Mouse (Mus musculus) hindbrain, embryonic 11.5 days (tissue): ENCODE measurements around the gene Zc3h13. TPM values are rescaled to one million over a fixed set of nuclear protein-coding genes. Genes with fewer than 3 reads are reported as not detected.

Experiments used
- ATAC-seq: fragments of 200-750 bp; cut with Nextera tagmentation; 2 replicates; pipeline ENCODE4 v1.8.0; 2017; ENCODE audit warnings: mild to moderate bottlenecking, moderate TSS enrichment, moderate library complexity; ENCODE audit not compliant: low FRiP score
- DNase-seq: peaks from one replicate; pipeline ENCODE4 v3.0.0-alpha.2; 2015; ENCODE audit warnings: low spot score
- H3K27ac ChIP-seq: fragments of 300-500 bp; sonication (generic); 2 replicates; pipeline ENCODE4 v1.5.1; 2014; ENCODE audit warnings: mild to moderate bottlenecking, low read depth, low read length
- H3K27me3 ChIP-seq: fragments of 300-500 bp; sonication (generic); 2 replicates; pipeline ENCODE4 v1.6.1; 2014; ENCODE audit warnings: mild to moderate bottlenecking, low read length, moderate library complexity, mixed read lengths; ENCODE audit not compliant: control insufficient read depth, insufficient read depth
- H3K36me3 ChIP-seq: fragments of 300-500 bp; sonication (generic); 2 replicates; pipeline ENCODE4 v1.6.1; 2014; ENCODE audit warnings: mild to moderate bottlenecking, low read length, moderate library complexity, mixed read lengths; ENCODE audit not compliant: control insufficient read depth, insufficient read depth
- H3K4me1 ChIP-seq: fragments of 300-500 bp; sonication (generic); replicated peaks from 2 replicates; pipeline ENCODE4 v1.6.1; 2014; ENCODE audit warnings: low read length, mixed read lengths; ENCODE audit not compliant: control insufficient read depth, insufficient read depth
- H3K4me2 ChIP-seq: fragments of 300-500 bp; sonication (generic); replicated peaks from 2 replicates; pipeline ENCODE4 v1.6.1; 2014; ENCODE audit warnings: mild to moderate bottlenecking, low read depth, low read length
- H3K4me3 ChIP-seq: fragments of 300-500 bp; sonication (generic); 2 replicates; pipeline ENCODE4 v1.5.1; 2014; ENCODE audit warnings: low read depth, low read length
- H3K9ac ChIP-seq: fragments of 300-500 bp; sonication (generic); 2 replicates; pipeline ENCODE4 v1.6.1; 2014; ENCODE audit warnings: low read depth, low read length
- H3K9me3 ChIP-seq: fragments of 300-500 bp; sonication (generic); 2 replicates; pipeline ENCODE4 v1.6.1; 2016; ENCODE audit warnings: low read length; ENCODE audit not compliant: control insufficient read depth
- WGBS: fragments of 180-500 bp; shearing (Covaris S2); extraction: QIAGEN DNeasy Blood & Tissue Kit; methylation state at CpG from one replicate; pipeline ENCODE4 v1.1.7; 2014; 5-methylcytosine and 5-hydroxymethylcytosine counted together
- polyA plus RNA-seq: library from polyadenylated mRNA; unstranded; fragments of >200 nt; fragmentation: Nextera tagmentation; extraction: Ambion mirVana; gene quantifications from 2 replicates; pipeline ENCODE4 v1.2.1, GENCODE M21; 2014

Zc3h13 gene
- polyA plus RNA-seq, 1 experiment from 2014 or later: 44.6 TPM

GRCm38 (mm10) chr14:75346041-75346440, 61.9 kb downstream of the Zc3h13 start:
- WGBS: 88% methylated on average over 5 of the region's 5 CpGs
- H3K27me3 ChIP-seq: no peaks in the 10 kb centered on the region
- DNase-seq: no peak

GRCm38 (mm10) chr14:75351626-75352025, 67.5 kb downstream of the Zc3h13 start:
- no peak overlapping the region for H3K27ac ChIP-seq
- DNase-seq (no peak), ATAC-seq (no peak)
- no peaks in the 10 kb centered on the region for H3K36me3 ChIP-seq
- no peaks in the 10 kb centered on the region for H3K4me1 ChIP-seq
- H3K4me2 ChIP-seq: no peak overlapping the region
- H3K4me3 ChIP-seq: no peak overlapping the region
- no peak overlapping the region for H3K9ac ChIP-seq
- no peaks in the 10 kb centered on the region for H3K27me3 ChIP-seq
- no peaks in the 10 kb centered on the region for H3K9me3 ChIP-seq
- WGBS: 71% methylated on average over 4 of the region's 4 CpGs

More at GRCm38 (mm10) chr14:75346041-75346440, 61.9 kb downstream of the Zc3h13 start:
- ATAC-seq: no peak
- Histone ChIP-seq H3K36me3 (no peaks in the 10 kb centered on the region), H3K4me3 (no peak overlapping the region), H3K9me3 (no peaks in the 10 kb centered on the region), H3K4me1 (no peaks in the 10 kb centered on the region), H3K27ac (no peak overlapping the region), H3K9ac (no peak overlapping the region), H3K4me2 (no peak overlapping the region)

DNA sequence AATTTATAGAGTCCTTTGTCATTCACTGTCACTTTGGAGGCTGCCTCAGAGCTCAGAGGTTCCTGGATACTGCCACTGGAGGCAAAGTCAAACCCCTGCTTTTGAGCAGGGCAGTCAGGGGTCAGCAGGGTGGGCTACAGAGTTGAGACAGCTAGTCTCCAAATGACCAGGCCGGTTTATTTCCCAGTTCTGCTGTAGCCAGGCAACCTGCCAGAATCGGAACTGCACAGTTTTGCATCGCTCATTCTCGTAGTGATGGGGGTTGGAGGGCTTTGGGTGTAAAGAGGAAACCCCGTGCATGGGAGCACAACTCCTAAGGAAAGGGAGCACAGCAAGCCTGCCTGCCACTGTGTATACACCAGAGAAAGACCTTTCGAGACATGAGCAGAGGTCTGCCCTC, 79.1 kb downstream of the Zc3h13 start:
- DNase-seq: no peak
- ATAC-seq: no peak

GRCm38 (mm10) chr14:75365301-75366035, 81.3 kb downstream of the Zc3h13 start:
- 84% methylated on average over 9 of the region's 9 CpGs for WGBS
- Histone ChIP-seq H3K4me3 (no peak overlapping the region), H3K4me1 (no peaks in the 10 kb centered on the region), H3K27ac (no peak overlapping the region), H3K9ac (no peak overlapping the region), H3K27me3 (no peaks in the 10 kb centered on the region), H3K4me2 (no peak overlapping the region), H3K36me3 (no peaks in the 10 kb centered on the region), H3K9me3 (no peaks in the 10 kb centered on the region)
- no peak for ATAC-seq
- no peak for DNase-seq

More for the DNA sequence above, 79.1 kb downstream of the Zc3h13 start:
- Histone ChIP-seq H3K9ac (no peak overlapping the region), H3K4me2 (no peak overlapping the region), H3K4me3 (no peak overlapping the region), H3K27ac (no peak overlapping the region), H3K9me3 (no peaks in the 10 kb centered on the region), H3K27me3 (no peaks in the 10 kb centered on the region), H3K36me3 (no peaks in the 10 kb centered on the region), H3K4me1 (no peaks in the 10 kb centered on the region)
- WGBS: 45% methylated on average over 6 of the region's 6 CpGs

DNA sequence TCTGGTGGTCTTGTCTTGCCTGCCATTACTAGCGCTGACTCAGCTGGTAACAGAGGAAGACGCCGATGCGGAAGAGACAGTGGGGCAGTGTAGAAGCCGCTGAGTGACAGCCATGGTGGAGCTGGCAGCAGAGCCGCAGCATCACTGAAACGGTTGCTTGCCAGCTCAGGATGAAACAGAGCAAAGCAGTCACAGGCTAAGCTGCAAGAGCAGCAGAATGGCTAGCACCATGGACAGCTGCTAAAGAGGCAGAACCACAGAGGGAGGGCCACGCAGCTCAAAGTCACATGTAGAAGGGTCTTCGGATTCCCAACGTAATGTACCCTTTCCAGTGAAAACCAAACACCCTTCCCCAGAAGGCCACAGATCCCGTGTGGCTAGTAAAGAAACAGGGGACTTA, 82.6 kb downstream of the Zc3h13 start:
- H3K36me3 ChIP-seq: no peaks in the 10 kb centered on the region
- H3K27ac ChIP-seq: no peak overlapping the region
- H3K9me3 ChIP-seq: no peaks in the 10 kb centered on the region
- H3K4me3 ChIP-seq: no peak overlapping the region
- ATAC-seq (no peak), DNase-seq (peak; percentile 55)
- H3K4me2 ChIP-seq: no peak overlapping the region
- H3K9ac ChIP-seq: no peak overlapping the region
- H3K27me3 ChIP-seq: no peaks in the 10 kb centered on the region
- no peaks in the 10 kb centered on the region for H3K4me1 ChIP-seq
- 35% methylated on average over 11 of the region's 11 CpGs for WGBS

- H3K4me3 ChIP-seq: no peak overlapping the region
- 47% methylated on average over 3 of the region's 3 CpGs for WGBS
- H3K27me3 ChIP-seq: no peaks in the 10 kb centered on the region
- no peak overlapping the region for H3K9ac ChIP-seq
- no peak overlapping the region for H3K4me2 ChIP-seq
- no peaks in the 10 kb centered on the region for H3K4me1 ChIP-seq
- ATAC-seq: no peak
- no peaks in the 10 kb centered on the region for H3K36me3 ChIP-seq
- H3K9me3 ChIP-seq: no peaks in the 10 kb centered on the region
- no peak for DNase-seq
- no peak overlapping the region for H3K27ac ChIP-seq
Observed at GRCm38 (mm10) chr14:75367503-75367902, 83.3 kb downstream of the Zc3h13 start.

- WGBS: 64% methylated on average over 5 of the region's 5 CpGs
- no peak for DNase-seq
- no peak for ATAC-seq
Observed at GRCm38 (mm10) chr14:75369880-75370279, 85.7 kb downstream of the Zc3h13 start.

DNA sequence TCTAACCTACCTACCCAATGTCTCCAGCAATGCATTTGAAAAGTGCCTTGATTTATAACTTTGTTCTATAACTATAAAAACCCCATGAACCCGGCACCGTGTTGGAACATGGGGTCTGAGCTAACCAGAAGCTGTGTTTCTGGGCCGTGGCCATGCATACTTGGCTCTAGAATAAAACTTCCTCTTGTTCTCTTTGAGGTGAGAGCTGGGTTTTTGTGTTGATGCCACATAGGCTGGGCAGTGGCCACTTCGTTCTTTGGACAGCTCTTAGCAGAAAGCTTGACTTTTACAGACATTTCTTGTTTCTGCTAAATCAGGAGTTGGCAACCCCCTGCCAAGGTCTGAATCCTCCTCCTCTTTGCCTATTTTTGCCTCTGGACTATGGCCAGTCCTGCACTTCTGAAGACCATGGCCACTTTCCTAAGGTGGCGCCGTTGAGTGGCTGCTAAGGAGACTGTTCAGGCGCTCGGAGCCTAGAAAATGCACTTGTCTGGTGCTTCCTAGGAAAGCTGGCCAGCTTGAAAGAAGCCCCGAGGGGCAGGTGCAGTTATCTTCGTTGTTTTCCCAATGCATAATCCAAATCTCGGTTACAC, 90.9 kb downstream of the Zc3h13 start:
- Histone ChIP-seq H3K4me2 (no peak overlapping the region), H3K27me3 (no peaks in the 10 kb centered on the region), H3K36me3 (no peaks in the 10 kb centered on the region), H3K9me3 (no peaks in the 10 kb centered on the region), H3K4me1 (no peaks in the 10 kb centered on the region), H3K4me3 (no peak overlapping the region), H3K9ac (no peak overlapping the region), H3K27ac (no peak overlapping the region)
- ATAC-seq (no peak), DNase-seq (no peak)
- WGBS: 73% methylated on average over 11 of the region's 11 CpGs

More at GRCm38 (mm10) chr14:75369880-75370279, 85.7 kb downstream of the Zc3h13 start:
- Histone ChIP-seq H3K27me3 (no peaks in the 10 kb centered on the region), H3K4me3 (no peak overlapping the region), H3K36me3 (no peaks in the 10 kb centered on the region), H3K4me1 (no peaks in the 10 kb centered on the region), H3K4me2 (no peak overlapping the region), H3K27ac (no peak overlapping the region), H3K9ac (no peak overlapping the region), H3K9me3 (no peaks in the 10 kb centered on the region)

GRCm38 (mm10) chr14:75376256-75376655, 92.1 kb downstream of the Zc3h13 start:
- Histone ChIP-seq H3K4me1 (no peaks in the 10 kb centered on the region), H3K9ac (no peak overlapping the region), H3K36me3 (no peaks in the 10 kb centered on the region), H3K27me3 (no peaks in the 10 kb centered on the region), H3K27ac (no peak overlapping the region), H3K4me2 (no peak overlapping the region), H3K9me3 (no peaks in the 10 kb centered on the region), H3K4me3 (no peak overlapping the region)
- 48% methylated on average over 2 of the region's 2 CpGs for WGBS
- ATAC-seq (no peak), DNase-seq (no peak)
